8 mouse cellular contexts compared by ENCODE assay signal in the genomic region with DNA sequence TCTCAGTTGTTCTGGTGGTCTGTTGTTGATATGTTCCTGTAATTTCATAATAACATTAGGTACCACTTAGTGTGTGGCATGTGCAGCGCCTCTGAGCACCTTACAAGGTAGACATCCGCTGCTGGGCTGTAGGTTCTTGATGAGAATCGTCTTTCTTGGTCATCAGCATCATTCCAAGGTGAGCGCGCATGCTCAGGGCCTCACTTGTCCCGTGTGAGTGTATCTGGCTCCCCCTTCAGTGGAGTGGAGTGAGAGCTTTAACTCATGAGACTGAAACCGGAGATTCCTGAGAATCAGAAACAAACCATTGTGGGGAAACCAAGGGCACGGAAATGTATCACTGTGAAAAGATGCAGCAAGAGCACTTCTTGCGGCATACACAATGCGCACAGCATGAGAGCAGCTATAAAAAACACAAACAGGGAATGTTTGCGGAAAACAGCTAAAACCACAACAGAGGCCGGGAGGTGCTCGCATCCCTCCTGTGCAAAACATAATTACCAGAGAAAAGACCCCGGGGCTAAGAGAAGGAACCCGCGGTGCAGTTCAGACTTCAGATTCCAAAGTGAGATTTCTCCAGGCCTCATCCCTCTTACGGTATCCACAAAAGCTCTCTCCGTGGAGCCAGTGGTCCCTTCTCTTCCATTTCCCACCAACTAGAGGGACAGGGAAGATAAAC. TPM values are rescaled to one million over a fixed set of nuclear protein-coding genes. Genes with fewer than 3 reads are reported as not detected.
DNase-seq lines count a peak whose midpoint lies in the region; ATAC-seq lines count a peak whose summit lies in the region.

No protein-coding gene starts in this region.

- ATAC-seq in hindbrain, embryonic 14.5 days (ENCODE audit: low FRiP score) = 0 out of 2 replicates have a peak, but pooled peaks have one; percentile 57

- intact Hi-C loops in left cerebral cortex, postnatal 25 days (cut with DNase I) = no loop called here

- H3K4me1 ChIP-seq in hindbrain, embryonic 14.5 days (replicated peaks; ENCODE audit: control insufficient read depth, insufficient read depth, low read length) = peaks cover 7% of the 10 kb centered on the region; the same call in 1 of the 2 replicates

- WGBS in hindbrain, embryonic 14.5 days = 23% methylated on average over 18 of the region's 18 CpGs

- H3K9me3 ChIP-seq in hindbrain, embryonic 14.5 days (ENCODE audit: control insufficient read depth, low read length) = no peaks in the 10 kb centered on the region

- H3K27ac ChIP-seq in hindbrain, embryonic 14.5 days = peak overlapping the region; percentile 56; the same call in 1 of the 2 replicates

- H3K27me3 ChIP-seq in hindbrain, embryonic 14.5 days (ENCODE audit: control insufficient read depth, insufficient read depth, low read length) = no peaks in the 10 kb centered on the region

- H3K4me2 ChIP-seq in hindbrain, embryonic 14.5 days (replicated peaks) = peak overlapping the region; percentile 42

- peak; percentile 35 to 38 for DNase-seq in cerebellum, adult 18-20 months
- DNase-seq in cerebellum, adult 11 months = no peak
- peak; percentile 13 for DNase-seq in thymus, postnatal 4 days
- DNase-seq in thymus, postnatal 10 days (ENCODE audit: low spot score in 2 of 2) = no peak
- DNase-seq in hindbrain, embryonic 14.5 days (ENCODE audit: low spot score) = peak; percentile 71
- DNase-seq in left cerebral cortex, postnatal 25 days (ENCODE audit: low spot score in 2 of 2) = peak; percentile 11 to 36
- peak; percentile 34 to 67 for DNase-seq in right cerebral cortex, postnatal 10 days (ENCODE audit: low spot score in 2 of 2)
- no peak for DNase-seq in c-Kit-positive CD71-positive TER-119-positive erythroid progenitor cells, embryonic 14.5 days (ENCODE audit: low spot score)

- peak overlapping the region; percentile 31; the same call in 1 of the 2 replicates for H3K9ac ChIP-seq in hindbrain, embryonic 14.5 days

- H3K4me3 ChIP-seq in hindbrain, embryonic 14.5 days (replicated peaks; ENCODE audit: low read length) = peak overlapping the region; percentile 12; the same call in 1 of the 2 replicates

- no peaks in the 10 kb centered on the region for H3K36me3 ChIP-seq in hindbrain, embryonic 14.5 days (replicated peaks; ENCODE audit: control insufficient read depth, insufficient read depth)

RNA-seq across cellular contexts. Expression of a gene that starts 27.2 kb away (rescaled TPM):
- 97.9 and 109 TPM in 2 replicates for polyA plus RNA-seq in hindbrain, embryonic 14.5 days (2014; fragmentation: Nextera tagmentation; extraction: Ambion mirVana)
- 100 to 1,000 TPM; 112 to 122 TPM for total RNA-seq in left cerebral cortex, postnatal 25 days (2021)

Comparison
In these comparisons a context has a peak if more than half of its experiments do, and no peak if none do; other contexts are left out.
1. DNase-seq: peak in cerebellum, adult 18-20 months (2 of 2), thymus, postnatal 4 days (single experiment), hindbrain, embryonic 14.5 days (single experiment), left cerebral cortex, postnatal 25 days (2 of 2) and right cerebral cortex, postnatal 10 days (2 of 2); none in cerebellum, adult 11 months (single experiment), thymus, postnatal 10 days (0 of 2) and c-Kit-positive CD71-positive TER-119-positive erythroid progenitor cells, embryonic 14.5 days (single experiment).